Mouse (Mus musculus): ENCODE results near the gene Timd2.
"Not testable (repeated sequence)": the region's sequence is repeated elsewhere in the genome, so short reads cannot be mapped to it uniquely, and the experiment has no call there.

The Timd2 gene

DNA sequence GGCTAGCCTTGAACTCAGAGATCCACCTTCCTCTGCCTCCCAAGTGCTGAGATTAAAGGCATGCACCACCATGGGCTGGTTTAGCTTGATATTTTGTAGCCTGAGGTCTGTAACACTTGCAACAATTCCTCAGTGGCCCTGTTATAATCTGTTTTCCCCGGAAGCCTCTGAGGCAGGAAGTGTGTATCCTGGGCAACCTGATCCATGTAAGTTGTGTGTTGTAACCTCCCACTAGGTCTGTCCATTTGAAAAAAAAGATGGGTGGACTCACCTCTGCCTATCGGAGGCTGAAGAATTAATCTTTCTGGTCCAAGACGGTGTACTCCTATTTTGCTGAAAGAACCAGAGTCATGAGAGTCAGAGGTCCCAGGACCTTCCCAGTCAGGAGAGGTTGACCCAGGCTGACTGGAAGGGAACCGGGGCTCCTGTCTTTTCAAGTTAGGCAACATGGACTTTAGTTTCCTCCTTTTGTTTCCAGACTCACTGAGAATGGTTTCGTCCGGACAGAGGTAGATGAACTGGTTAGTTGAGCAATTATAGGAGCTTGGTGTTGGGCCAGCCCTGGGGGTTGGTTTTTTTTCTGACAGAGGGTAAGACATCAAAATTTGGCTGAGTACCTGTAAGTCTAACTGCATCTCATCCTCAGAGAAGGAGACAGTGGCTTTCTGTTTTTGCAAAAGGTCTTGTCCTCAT, at the start of gene Timd2:
TSS of gene Timd2 (minus strand) at position 398 of the 693 bp plus-strand sequence.
- TF ChIP-seq GATA4 (IDR thresholded peaks at IDR 0.05; ENCODE audit: insufficient replicate concordance, low read length), result no peak

DNA sequence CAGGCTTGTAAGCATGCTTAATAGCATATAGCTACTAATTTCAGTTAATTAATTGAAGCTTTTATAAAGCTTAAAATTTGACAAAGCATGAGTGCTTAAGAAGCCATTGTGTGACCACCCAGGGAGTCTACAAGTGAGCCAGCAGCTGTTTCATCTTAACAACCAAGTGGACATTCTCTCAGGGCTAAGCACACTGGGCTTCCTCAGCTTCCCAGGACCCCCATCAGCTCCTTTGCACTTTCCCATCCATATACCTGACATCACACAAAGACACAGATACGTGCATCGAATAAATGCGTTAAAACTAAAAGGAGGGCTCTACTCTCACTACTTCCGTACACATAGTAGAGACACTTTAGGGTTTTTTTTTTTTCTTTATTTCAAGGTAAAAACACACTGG, 47.8 kb upstream of the Timd2 start:
- TF ChIP-seq GATA4 (IDR thresholded peaks at IDR 0.05; ENCODE audit: insufficient replicate concordance, low read length), result no peak

DNA sequence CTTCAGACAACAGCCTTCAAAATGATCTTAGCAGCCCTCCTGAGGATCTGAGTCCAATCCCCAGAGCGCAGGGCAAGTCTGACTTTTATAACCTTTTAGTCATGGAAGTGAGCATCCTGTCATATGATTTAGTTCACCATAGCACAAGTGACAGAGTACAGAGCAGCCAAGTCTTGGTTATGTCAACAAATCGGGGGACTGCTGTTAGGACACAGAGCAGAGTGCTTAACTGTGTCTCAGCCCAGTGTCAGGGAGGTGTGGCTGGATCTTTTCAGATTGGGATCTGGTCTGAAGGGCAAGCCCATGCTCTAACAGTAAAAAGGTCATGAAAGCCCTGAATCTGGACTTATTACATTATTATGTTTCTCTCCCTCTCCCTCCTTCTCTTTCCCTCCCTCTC, 46.8 kb upstream of the Timd2 start:
- no peak for TF ChIP-seq GATA4 (IDR thresholded peaks at IDR 0.05; ENCODE audit: insufficient replicate concordance, low read length)

DNA sequence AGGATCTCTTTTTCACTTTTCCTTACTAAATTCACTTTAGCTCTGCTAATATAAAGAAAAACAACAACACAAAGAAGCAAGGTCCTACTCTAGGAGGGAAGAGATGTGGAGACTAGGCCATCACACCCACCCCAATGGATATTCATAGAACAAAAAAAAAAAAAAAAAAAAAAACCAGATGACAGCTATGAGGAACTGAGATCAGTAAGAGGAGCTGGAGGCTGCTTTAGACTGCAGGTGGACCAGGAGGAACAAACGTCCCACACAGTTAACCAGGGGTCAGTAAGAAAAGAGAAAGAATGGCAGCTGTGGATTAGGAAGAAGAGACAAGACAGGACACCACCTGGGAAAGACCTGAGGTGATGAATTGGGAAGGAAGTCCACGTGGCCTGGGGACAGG, 41.1 kb upstream of the Timd2 start:
- TF ChIP-seq GATA4 (IDR thresholded peaks at IDR 0.05; ENCODE audit: insufficient replicate concordance, low read length), result no peak

DNA sequence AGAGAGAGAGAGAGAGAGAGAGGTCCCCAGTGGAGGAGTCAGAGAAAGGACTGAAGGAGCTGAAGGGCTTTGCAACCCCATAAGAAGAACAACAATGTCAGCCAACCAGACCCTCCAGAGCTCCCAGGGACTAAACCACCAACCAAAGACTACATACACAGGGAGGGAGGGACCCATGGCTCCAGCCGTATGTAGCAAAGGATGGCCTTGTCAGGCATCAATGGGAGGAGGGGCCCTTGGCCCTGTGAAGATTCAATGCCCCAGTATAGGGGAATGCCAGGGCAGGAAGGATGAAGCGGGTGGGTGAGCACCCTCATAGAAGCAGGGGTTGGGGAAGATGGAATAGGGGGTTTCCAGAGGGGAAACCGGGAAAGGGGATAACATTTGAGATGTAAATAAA, 34.9 kb upstream of the Timd2 start:
- TF ChIP-seq GATA4 (IDR thresholded peaks at IDR 0.05; ENCODE audit: insufficient replicate concordance, low read length), result no peak

DNA sequence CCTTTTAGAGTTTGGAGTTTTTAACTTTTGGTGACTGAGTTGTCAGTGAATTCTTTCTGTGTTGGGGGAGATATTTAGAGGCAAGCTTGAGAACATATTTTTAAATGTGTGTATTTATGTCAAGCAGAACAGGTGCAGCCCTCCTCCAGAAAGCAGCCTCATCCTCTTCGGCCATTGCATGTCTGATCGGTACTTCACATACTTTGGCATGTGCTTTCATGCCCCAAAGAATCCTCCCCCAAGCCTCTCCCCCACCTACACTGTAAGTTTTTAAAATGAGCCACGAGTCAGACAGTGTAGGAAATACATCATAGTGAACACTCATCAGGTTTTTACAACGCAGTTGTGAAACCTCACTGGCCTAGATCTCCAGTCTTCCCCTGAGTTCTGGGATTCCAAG, 34.0 kb upstream of the Timd2 start:
- TF ChIP-seq GATA4 (IDR thresholded peaks at IDR 0.05; ENCODE audit: insufficient replicate concordance, low read length), result no peak

DNA sequence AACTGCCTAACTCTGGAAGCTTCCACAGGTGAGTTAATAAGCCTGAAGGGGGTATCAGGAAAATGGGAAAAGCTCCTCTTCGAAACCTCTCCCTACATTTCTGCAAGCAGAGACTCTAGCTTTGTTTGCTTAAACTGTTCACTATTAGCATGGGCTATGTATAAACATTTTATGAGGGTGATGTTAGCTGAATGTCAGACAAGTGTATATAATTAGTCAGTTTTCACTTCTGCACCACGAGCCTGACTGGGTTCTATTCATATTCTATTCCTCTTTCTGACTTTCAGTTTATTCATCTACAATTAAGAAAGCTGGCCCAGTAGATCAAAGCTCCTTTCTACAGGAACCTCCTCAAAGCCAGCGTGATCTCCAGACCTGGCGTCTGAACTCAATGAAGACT, 32.6 kb upstream of the Timd2 start:
- TF ChIP-seq GATA4 (IDR thresholded peaks at IDR 0.05; ENCODE audit: insufficient replicate concordance, low read length), result no peak

DNA sequence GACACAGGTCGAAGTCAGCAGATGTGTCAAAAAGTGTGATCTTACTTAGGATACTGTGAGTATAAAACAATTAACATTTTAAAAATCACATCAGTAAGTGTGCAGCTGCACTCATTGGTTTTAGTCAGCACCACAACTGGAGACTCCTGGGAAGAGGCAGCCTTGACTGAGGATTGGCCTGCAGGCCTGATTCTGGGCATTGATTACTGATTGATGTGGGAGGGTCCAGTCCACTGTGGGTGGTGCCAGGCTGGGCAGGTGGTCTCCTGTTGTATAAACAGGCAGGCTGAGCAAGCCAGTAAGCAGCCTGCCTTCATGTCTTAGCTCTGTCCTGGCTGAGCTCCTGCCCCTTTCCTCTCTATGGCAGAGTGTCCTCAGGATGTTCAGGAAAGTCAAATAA, 28.2 kb upstream of the Timd2 start, which contains the start of gene Havcr1:
TSS of gene Havcr1 (plus strand) at position 5 of the 400 bp plus-strand sequence.
- TF ChIP-seq GATA4 (IDR thresholded peaks at IDR 0.05; ENCODE audit: insufficient replicate concordance, low read length), result not testable (repeated sequence)

DNA sequence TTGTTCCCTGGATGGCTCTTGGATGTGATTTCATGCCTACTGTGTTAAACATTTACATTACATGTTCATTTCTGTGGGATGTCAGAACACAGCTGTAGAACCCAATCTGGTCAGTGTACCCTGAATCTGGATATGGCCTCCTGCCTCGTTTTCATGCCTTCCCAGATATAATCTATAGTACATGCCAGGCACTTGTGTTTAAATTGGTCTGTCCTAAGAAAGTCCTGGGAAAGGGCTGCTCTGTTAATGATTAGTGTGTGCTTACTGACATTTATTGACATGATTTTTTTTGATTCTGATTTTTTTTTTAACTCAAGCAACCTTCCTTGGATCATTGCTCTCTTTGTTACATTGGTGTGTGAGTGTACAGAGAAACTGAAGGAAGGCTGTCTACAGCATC, 27.8 kb upstream of the Timd2 start:
- no peak for TF ChIP-seq GATA4 (IDR thresholded peaks at IDR 0.05; ENCODE audit: insufficient replicate concordance, low read length)

DNA sequence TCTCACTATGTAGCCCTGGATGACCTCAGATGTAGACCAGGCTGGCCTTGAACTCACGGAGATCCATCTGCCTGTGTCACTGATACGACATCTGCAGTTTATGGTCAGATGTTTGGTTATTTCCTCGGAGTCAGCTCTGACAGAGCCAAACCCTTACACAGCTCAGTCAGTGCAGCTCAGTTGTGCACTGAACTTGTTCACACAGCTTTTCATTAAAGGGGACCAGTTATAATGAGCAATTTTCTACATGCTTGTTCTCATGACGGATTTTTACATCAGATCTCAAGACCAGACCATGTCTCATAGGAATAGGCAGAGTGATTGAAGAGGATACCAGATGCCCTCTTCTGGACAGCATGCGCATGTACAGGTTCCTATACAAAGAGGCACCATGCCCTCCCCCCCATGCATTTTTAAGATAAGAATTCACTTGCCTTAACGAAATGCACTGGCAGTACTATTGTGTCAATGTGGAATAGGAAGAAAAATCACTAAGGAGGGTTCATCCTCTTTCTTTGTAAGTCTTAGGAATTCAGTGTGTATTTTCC, 26.5 kb upstream of the Timd2 start:
- no peak for TF ChIP-seq GATA4 (IDR thresholded peaks at IDR 0.05; ENCODE audit: insufficient replicate concordance, low read length)

DNA sequence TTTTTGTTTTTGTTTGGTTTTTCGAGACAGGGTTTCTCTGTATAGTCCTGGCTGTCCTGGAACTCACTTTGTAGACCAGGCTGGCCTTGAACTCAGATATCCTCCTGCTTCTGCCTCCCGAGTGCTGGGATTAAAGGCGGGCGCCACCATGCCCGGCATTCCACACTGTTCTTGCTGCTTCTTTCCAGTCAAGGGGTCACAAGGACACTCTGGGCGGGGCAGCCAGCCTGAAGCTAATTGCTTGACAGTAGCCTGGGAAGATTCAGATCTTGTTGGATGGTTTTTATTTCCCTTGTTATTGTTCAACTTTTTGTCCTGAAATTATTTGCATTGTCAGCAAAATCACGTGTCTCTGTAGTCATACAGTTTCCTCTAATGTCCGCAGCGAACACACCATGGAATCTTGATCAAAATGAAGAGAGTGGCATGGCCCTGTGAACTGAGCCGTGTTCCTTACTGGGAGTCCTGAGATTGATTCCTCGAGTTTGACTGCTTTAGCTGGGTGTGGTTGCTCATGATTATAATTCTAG, 24.7 kb upstream of the Timd2 start:
- TF ChIP-seq GATA4 (IDR thresholded peaks at IDR 0.05; ENCODE audit: insufficient replicate concordance, low read length), result no peak

DNA sequence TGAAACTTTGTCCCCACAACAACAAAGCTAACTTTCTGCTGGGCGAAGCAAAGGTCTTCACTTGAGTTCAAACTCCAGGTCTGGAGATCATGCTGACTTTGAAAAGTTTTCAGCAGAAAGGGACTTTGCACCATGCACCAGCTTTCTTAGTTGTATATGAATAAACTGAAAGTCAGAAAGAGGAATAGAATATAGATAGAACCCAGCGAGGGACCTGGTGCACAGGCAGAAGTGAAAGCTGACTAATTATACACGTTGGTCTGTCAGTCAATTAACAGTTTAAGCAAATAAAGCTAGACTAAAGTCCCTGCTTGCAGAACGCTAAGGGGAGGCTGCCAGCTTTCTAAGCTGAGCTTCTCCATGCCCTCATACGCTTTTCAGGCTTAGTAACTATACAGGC, 8.0 kb downstream of the Timd2 start:
- no peak for TF ChIP-seq GATA4 (IDR thresholded peaks at IDR 0.05; ENCODE audit: insufficient replicate concordance, low read length)

DNA sequence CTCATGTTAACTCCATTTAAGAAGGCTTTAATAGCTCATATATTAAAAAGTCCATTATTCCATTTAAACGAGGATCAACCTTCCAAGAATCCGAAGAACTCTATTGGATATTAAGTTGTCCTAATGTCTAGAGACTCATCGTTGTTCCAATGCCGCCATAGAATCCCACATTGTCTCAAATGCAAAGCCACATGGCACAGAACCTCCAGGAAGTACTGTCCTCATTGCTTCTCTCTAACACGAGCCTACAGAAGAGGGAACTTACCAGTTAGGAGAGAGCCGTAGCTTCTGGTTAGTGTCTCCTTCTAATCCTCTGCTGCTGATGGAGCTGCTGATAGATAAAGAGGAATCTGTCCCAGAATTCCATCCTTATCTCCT, 8.6 kb downstream of the Timd2 start:
- no peak for TF ChIP-seq GATA4 (IDR thresholded peaks at IDR 0.05; ENCODE audit: insufficient replicate concordance, low read length)

DNA sequence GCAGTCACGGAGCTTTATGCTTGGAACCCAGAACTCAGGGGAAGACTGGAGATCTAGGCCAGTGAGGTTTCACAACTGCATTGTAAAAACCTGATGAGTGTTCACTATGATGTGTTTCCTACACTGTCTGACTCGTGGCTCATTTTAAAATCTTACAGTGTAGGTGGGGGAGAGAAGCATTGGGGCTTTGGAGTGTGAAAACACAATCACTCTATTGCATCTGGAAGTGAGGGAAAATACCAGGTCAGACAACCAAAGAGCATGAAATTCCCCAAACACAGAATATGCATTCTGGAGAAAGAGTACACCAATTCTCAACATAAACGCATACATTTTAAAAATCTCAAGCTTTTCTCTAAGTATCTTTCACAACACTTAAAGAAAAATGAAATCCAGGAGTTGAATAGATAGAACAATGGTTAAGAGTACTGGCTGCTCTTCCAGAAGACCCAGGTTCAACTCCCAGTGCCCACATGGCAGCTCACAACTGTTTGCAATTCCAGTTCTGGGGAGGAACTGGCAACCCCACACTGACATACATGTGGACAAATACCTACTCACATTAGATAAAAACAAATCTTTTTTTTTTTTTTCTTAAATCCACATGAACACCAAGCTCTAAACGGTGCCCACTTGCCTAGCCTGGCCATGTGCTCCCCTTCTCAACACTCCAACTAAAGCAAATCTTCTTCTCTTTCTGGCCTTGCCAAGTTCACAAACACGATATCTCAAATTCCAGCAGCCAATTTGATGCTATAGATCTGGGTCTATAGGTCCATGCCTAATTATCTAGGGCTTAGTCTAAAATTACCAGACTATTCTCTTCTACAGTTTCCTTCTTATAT, 9.2 kb downstream of the Timd2 start:
- TF ChIP-seq GATA4 (IDR thresholded peaks at IDR 0.05; ENCODE audit: insufficient replicate concordance, low read length), result no peak

DNA sequence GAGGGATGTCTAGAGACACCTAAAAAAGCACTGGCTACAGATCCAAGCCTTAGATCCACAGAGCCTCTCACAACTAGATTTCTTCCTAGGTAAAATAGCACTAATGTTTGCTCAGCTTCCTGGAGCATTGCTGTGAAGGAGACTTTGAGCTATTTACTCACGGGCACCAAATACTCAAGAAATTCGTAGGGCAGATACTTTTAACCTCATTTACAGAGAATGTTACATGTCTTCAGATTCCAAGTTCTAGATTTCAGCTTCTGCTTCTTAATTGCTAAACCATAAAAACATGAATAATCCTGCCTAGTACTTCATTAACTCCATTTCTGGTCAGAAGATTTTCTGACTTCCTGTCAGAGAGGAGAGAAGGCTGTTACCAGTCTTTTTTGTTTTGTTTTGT, 16.7 kb downstream of the Timd2 start:
- no peak for TF ChIP-seq GATA4 (IDR thresholded peaks at IDR 0.05; ENCODE audit: insufficient replicate concordance, low read length)

DNA sequence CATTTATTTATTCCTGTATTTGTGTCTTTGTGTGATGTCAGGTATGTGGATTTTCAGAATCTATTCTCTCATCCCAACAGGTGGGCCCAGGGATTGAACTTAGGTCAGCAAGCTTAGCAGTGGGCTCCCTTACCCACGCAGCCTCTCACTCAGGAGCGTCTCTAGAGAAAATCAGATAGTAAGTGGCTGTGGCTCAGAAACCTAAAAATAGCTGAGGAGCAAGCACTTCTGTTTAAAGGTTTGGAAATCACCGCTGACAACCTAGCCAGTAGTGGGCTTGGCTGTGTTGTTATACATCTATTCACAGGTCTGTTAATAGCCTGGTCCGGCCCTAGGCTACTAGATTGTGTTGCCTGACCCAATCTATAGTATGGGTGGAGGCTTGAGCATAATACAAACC, 23.1 kb downstream of the Timd2 start:
- no peak for TF ChIP-seq GATA4 (IDR thresholded peaks at IDR 0.05; ENCODE audit: insufficient replicate concordance, low read length)
